Mouse (Mus musculus) hematopoietic multipotent progenitor cell, adult 10-12 weeks (in vitro differentiated cells): ENCODE measurements around the gene Ednrb. TPM values are rescaled to one million over a fixed set of nuclear protein-coding genes. Genes with fewer than 3 reads are reported as not detected.

Source experiments
- polyA plus RNA-seq: library from polyadenylated mRNA; stranded (reverse); fragments of >175 nt; gene quantifications from 2 replicates; pipeline ENCODE4 v1.2.3, GENCODE M21; 2012; ENCODE audit warnings: low replicate concordance

The Ednrb gene
- 0.10 and 0.21 TPM in 2 replicates for polyA plus RNA-seq

GRCm38 (mm10) chr14:103844011-103844549, at the start of gene Ednrb:
TSS of gene Ednrb (minus strand) at chr14:103844402.

Other genes starting within 250 kb of the Ednrb start
- gene Slain1, start 194.2 kb downstream of the Ednrb start, polyA plus RNA-seq, result 26.4 and 58.7 TPM in 2 replicates